Mouse (Mus musculus) ES-CJ7 (cell line): ENCODE results near the gene Inpp4a.

ENCODE experiments used
- DNase-seq: peaks from one replicate; pipeline ENCODE4 v3.0.0; 2011; ENCODE audit warnings: low read depth, low spot score

Inpp4a gene

DNA sequence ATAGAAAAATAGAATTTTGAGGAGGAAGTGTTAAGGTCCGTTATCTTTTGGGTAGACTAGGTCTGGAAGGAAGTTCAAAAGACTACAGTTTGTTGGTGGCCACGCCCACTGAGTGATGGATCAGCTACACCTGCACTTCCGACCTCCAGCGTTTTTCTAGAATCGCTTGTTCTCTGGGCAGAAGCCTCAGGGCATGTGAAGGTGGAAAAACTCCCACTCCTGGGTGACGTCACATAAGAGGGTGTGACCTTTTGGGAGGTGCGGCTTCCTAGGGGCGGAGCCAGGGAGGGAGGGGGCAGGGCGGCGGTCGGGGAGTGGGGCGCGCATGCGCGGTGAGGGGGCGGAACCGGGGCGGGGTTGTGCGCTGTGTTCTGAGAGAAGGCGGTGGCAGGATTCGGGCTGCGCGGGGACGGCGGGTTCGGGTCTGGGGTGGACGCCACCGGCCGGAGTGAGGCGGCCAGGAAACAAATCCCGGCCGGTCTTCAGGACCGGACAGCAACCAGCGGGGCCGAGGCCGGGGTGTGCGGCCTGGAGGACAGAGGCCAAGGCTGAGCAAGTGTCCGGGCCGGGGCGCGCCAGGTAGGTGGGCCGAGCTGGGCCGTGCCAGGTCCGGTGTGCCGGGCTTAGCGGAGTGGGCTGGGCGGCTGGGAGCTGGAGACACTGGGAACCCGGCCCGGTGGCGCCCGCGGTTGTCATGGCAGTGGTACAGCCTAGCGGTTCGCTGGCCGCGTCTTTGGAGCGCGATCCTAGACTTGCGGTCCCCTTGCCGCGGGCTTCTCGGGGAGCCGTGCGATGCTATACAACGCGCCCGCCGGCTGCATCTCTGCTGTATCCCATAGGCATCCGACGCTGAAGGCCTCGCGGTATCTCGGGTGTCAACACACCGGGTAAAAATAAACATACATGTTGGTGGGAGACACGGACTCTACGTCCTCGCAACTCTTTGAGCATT lies at the start of gene Inpp4a:
Gene Inpp4a (plus strand): TSS at position 326 of the 952 bp plus-strand sequence.
- peak; percentile 99 for DNase-seq

DNA sequence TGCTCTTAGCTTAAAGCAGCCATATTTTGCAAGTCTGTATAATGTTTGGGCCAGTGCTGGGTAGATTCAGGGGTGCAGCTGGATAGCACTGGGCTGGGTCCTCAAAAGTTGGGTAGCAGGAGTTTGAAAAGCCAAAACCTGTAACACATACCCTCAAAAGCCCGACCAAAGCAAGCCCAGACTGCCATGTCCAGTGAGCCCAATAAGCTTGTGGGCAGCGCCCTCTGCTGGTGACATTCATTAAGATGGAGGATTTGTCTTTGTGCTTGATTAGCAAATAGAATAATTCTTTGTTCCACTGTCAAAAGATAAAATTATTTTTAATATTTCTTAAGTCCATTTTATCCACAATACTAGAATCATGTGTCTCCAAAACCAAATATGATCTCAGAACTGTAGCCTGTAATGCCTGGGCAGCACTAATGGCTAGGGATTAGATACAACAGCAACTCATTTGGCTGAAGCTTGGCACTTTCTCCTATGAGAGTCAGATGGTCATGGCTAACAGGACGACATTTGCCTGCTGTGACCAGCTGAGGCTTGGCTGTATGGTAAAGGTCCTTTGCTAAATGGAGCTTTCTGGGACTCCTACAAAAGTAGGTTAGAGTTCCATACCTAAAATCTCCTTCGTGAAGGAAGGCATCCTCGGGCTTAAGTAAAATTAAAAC lies 48.9 kb upstream of the Inpp4a start:
- peak; percentile 87 for DNase-seq

GRCm38 (mm10) chr1:37258443-37258842 lies 41.2 kb upstream of the Inpp4a start:
- DNase-seq, result peak; percentile 53

- peak; percentile 85 for DNase-seq
Observed at GRCm38 (mm10) chr1:37272464-37272863, 27.2 kb upstream of the Inpp4a start.

DNA sequence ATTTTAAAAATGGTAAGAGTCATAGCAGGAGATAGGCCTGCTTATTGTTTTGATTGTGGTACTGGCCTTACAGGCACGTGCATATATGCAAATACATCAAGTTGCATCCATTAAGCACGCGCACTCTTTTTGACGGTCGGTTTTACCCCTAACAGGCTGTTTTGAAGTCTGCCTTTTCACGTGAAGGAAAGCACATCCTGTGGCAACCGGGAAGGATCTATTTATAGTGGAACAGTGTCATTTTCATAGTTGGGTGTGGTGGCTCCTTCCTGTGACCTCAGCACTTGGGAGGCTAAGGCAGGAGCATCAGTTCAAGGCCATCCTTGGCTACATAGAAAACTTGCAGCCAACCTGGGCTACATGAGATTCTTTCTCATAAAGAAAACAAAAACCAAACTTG lies 13.1 kb upstream of the Inpp4a start:
- no peak for DNase-seq

- no peak for DNase-seq
Observed at GRCm38 (mm10) chr1:37287748-37288147, 11.9 kb upstream of the Inpp4a start.

GRCm38 (mm10) chr1:37288181-37288935 lies 11.3 kb upstream of the Inpp4a start:
- DNase-seq, result no peak

DNA sequence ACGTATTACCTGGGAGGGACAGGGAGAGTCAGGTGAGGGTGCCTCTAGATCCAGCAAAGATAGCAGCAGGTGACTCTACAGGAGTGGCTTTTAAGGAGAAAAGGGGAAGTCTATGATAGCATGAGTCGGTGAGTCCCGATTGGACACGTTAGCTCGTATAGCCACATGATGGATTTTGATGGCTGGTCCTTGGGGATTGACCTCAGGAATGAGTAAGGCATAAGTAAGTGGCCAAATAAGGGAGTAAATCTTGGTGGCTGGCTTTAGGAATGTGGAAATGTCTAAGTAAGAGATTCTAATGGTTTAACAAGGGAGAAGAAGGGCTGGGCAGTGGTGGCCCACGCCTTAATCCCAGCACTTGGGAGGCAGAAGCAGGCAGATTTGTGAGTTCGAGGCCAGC lies 10.7 kb upstream of the Inpp4a start:
- no peak for DNase-seq

- DNase-seq, result no peak
Observed at GRCm38 (mm10) chr1:37296414-37296813, 3.3 kb upstream of the Inpp4a start.

GRCm38 (mm10) chr1:37298904-37299303 lies 761 bp upstream of the Inpp4a start:
- no peak for DNase-seq

DNA sequence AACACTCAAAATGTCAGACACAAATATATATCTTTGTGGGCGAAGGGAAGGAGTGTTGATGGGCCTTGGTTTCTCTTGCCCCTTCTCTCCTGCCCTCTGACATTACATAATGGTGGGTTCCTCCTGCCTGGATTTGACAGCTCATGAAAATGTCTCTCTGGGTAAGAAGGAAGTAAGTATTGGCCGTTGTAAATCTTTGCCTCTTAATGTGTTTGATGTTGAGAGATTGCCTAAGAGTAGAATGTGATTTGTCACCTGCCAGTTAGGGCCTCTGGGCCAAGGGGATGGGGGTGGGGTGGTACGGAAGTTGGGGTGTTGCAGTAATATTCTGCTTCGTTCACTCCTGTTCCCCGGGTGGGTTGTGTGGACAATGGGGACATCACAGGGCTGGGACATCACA lies 985 bp downstream of the Inpp4a start:
- no peak for DNase-seq

DNA sequence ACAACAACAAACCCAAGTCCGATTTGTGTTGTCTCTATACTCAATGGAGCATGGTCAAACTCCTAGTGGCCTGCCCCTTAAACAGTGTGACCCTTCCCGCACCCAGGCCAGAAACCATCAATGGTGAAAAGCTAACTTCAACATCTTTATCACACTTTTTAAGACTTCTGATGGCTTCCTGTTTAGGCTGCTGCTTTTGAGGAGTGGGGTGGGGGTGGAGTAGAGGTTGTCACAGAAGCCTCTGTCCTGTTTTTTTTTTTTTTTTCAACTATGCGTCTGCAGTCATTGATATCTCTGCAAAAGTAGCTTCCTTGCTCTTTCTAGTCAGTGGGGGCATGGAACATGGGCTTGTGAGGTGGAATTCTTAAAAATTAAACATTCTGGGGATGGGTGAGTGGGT lies 3.1 kb downstream of the Inpp4a start:
- no peak for DNase-seq

DNA sequence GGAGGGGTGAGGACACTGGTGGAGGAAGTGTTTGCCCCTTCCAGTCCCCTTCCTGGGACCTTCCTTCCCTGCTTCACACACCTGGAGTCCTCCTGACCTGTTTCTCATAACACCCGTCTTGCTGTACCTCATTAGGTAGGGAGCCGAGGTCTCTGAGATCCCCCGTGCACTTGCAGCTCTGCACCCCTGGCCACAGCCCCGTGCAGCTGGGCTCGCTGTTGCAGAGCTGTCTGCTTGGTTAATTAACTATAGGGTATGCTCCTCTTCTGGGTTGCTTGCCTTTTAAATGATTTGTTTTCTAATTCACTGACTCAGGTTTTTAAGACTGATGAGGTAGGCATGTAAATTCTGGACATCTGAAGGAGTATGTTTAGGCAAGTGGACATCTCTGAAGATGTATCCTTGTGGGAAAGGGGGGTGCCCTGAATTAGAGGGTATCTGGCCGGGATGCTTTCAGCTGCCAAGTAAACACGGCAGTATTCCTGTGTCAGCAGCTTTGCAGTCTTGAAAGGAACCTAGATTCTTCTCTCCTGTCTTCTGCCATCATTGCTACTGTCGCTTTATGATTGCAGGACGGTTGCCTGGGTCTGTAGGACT lies 6.1 kb downstream of the Inpp4a start:
- DNase-seq, result no peak

DNA sequence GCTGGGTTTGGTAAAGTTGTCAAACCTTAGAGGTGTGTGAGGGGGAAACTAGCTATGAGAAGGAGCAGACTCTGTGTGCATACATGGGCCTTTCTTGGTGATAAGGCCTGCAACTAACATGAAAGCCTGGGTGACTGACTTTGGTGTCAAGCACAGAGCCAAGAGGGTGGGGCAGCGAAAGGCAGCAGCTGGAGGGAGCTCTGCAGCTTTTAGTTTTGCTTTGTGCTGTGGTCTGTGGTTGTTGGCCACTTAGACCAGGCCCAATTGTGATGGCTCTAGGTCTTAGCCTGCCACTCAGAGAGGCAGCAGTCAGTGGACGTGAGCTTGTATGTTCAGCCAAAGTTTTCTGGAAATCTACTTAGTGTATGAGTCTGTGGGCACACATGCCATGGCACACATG lies 7.9 kb downstream of the Inpp4a start:
- DNase-seq, result no peak

GRCm38 (mm10) chr1:37308021-37308742 lies 8.5 kb downstream of the Inpp4a start:
- DNase-seq, result no peak

GRCm38 (mm10) chr1:37308743-37309100 lies 9.1 kb downstream of the Inpp4a start:
- no peak for DNase-seq

- DNase-seq, result no peak
Observed at GRCm38 (mm10) chr1:37309939-37310515, 10.4 kb downstream of the Inpp4a start.

DNA sequence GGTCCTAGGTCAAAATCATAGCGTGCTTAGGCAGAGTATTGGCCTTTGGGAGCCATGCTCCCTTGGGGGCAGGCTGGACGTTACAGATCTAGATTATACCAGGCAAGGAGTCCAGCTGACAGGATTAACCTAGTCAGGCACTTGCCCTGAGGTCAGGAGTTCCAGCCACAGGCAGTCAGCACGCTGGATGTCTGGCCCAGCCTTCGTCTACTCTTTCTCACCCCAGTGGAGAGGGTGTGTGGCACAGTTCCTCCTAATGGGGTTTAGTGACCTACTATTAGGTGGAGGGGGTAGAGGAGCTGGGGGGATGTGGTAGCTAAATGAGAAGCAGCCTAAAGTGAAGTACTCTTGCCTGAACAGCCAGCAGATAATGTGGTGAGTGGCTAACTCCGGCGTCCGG lies 14.7 kb downstream of the Inpp4a start:
- DNase-seq, result no peak

DNA sequence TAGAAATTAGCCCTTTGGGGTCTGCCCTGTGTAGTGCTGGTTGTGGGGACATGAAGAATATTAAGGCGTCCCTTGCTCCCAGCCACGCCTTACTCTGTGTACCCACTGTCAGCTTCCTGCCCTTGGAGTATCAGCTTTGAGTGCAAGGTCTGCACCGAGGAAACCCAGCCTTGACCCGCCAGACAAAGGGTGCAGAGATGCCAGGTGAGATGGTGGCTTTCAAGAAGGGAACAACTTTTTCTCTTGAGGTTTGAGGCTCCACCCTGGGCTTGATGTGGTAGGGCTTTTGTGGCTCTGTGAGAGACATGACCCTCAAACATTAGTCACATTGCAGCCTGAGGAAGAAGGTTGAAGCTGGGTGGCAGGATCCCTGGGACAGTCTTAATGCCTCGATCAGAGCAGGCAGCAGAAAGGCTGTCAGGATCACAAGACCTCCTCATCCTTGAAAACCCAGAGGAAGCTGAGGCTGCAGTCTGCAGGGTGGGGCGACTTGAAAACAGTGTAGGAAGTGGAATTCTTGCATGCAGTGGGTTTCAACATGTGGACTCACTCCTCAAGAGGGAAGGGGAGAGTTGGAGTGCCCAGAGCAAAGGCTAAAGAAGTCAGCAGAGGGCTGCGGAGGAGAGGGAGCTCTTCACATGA lies 18.1 kb downstream of the Inpp4a start:
- DNase-seq, result no peak

DNA sequence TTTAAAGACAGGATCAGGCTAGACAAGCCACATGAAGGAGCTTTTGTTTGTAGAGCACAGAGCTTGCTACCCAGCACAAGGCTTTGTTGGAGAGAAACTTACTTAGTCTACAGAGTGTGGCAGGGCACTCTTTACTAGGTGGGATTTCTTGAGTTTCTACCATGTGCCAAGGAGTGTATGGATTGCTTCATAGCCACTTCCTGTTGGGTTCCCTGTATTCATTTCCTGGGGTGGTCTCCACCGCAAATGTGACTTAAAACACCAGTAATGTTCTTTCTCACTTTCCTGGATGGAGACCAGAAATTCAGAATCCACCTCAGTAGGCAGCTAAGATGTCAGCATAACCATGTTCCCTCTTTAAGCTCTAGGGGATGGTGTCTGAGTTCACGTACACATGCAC lies 18.9 kb downstream of the Inpp4a start:
- no peak for DNase-seq
